Mouse (Mus musculus): ENCODE results near the gene Cacna1b.

DNA sequence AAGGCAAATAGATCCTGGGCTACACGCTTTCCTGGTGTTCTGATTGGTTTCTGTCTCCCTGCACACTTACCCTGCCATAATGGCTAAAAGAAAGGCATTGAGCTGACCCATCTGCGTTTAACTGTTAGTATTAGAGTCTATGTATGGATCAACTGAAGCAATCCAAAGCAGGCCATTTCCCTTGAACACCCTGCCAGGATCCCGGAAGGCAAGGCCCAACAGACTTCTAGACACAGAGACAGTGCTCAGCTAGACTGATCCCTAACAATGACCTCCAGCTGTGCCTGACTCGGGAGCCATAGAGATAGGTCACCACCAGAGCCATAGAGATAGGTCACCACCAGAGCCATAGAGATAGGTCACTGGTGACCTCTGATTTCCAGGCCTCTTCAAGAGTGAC, 84.8 kb downstream of the Cacna1b start:
- TF ChIP-seq GATA1 (IDR thresholded peaks at IDR 0.05; ENCODE audit: low read length) = no peak
- no peak for TF ChIP-seq TAL1 (IDR thresholded peaks at IDR 0.05; ENCODE audit: low read length)

All from erythroblast, embryonic 14.5 days (primary cell).